Mouse (Mus musculus) MEL (cell line): Measurements from ENCODE around the gene Ttc16. TPM values are rescaled to one million over a fixed set of nuclear protein-coding genes. Genes with fewer than 3 reads are reported as not detected.

Source experiments
- DNase-seq: peaks from one replicate; pipeline ENCODE4 v3.0.0; 2011; ENCODE audit warnings: low read depth, low spot score
- H3K27ac ChIP-seq: 2 replicates; pipeline ENCODE4 v1.5.1; 2012; ENCODE audit warnings: low read depth, mild to moderate bottlenecking, control low read depth, low read length, moderate library complexity; ENCODE audit not compliant: control insufficient read depth
- H3K27me3 ChIP-seq, 2 experiments: fragments of 150-350 bp in 1 of 2; sonication (generic) in 1 of 2; 2 replicates each; pipeline ENCODE4 v1.6.1; 2012; ENCODE audit warnings: low read length in 2 of 2, mild to moderate bottlenecking in 2 of 2, improper control_type of control experiment in 1 of 2, moderate library complexity in 1 of 2; ENCODE audit not compliant: insufficient read depth in 2 of 2, control insufficient read depth in 1 of 2
- H3K36me3 ChIP-seq, 2 experiments: 2 replicates each; pipeline ENCODE4 v1.6.1; 2012 to 2014; ENCODE audit warnings: low read length in 2 of 2, improper control_type of control experiment in 1 of 2, inconsistent platforms in 1 of 2, mild to moderate bottlenecking in 1 of 2; ENCODE audit not compliant: insufficient read depth in 2 of 2, control insufficient read depth in 1 of 2
- H3K4me1 ChIP-seq, 2 experiments: fragments of 150-350 bp in 1 of 2; sonication (generic) in 1 of 2; 2 replicates each; pipeline ENCODE4 v1.6.1; 2012; ENCODE audit warnings: low read length in 2 of 2, improper control_type of control experiment in 1 of 2, mild to moderate bottlenecking in 1 of 2; ENCODE audit not compliant: insufficient read depth in 2 of 2, control insufficient read depth in 1 of 2
- H3K4me3 ChIP-seq, 2 experiments: fragments of 150-350 bp in 1 of 2; sonication (generic) in 1 of 2; 2 replicates each; pipeline ENCODE4 v1.5.1; 2012; ENCODE audit warnings: low read depth in 2 of 2, low read length in 2 of 2, mild to moderate bottlenecking in 2 of 2, moderate library complexity in 2 of 2, control low read depth in 1 of 2, improper control_type of control experiment in 1 of 2; ENCODE audit not compliant: control insufficient read depth in 1 of 2, insufficient read depth in 1 of 2
- H3K79me2 ChIP-seq: 2 replicates; pipeline ENCODE4 v1.6.1; 2012; ENCODE audit warnings: mild to moderate bottlenecking, low read length, moderate library complexity; ENCODE audit not compliant: control insufficient read depth, poor library complexity, insufficient read depth
- H3K9ac ChIP-seq: 2 replicates; pipeline ENCODE4 v1.6.1; 2012; ENCODE audit warnings: low read depth, mild to moderate bottlenecking, control low read depth, low read length, moderate library complexity; ENCODE audit not compliant: control insufficient read depth, poor library complexity, severe bottlenecking
- H3K9me3 ChIP-seq: fragments of 150-350 bp; sonication (generic); replicated peaks from 2 replicates; pipeline ENCODE4 v1.6.1; 2012; ENCODE audit warnings: mild to moderate bottlenecking, low read length, improper control_type of control experiment, moderate library complexity; ENCODE audit not compliant: insufficient read depth
- BHLHE40 ChIP-seq: IDR thresholded peaks from 2 replicates; pipeline ENCODE4 v1.6.1; 2012; ENCODE audit warnings: low read depth, mild to moderate bottlenecking, inconsistent platforms, low read length, improper control_type of control experiment, borderline replicate concordance
- CHD2 ChIP-seq: IDR thresholded peaks from 2 replicates; pipeline ENCODE4 v1.6.1; 2011; ENCODE audit warnings: low read length, improper control_type of control experiment
- E2F4 ChIP-seq: IDR thresholded peaks from 2 replicates; pipeline ENCODE4 v1.6.1; 2011; ENCODE audit warnings: low read depth, low read length, improper control_type of control experiment, borderline replicate concordance
- ELF1 ChIP-seq: IDR thresholded peaks from 2 replicates; pipeline ENCODE4 v1.6.1; 2014; ENCODE audit warnings: low read depth, mild to moderate bottlenecking, inconsistent platforms, low read length, improper control_type of control experiment, moderate library complexity
- GABPA ChIP-seq: IDR thresholded peaks from 2 replicates; pipeline ENCODE4 v1.6.1; 2012; ENCODE audit warnings: low read depth, mild to moderate bottlenecking, inconsistent platforms, low read length, improper control_type of control experiment, moderate library complexity
- GATA1 ChIP-seq: IDR thresholded peaks from 2 replicates; pipeline ENCODE4 v1.6.1; 2011; ENCODE audit warnings: low read depth, low read length, improper control_type of control experiment
- HCFC1 ChIP-seq: IDR thresholded peaks from 2 replicates; pipeline ENCODE4 v1.6.1; 2012; ENCODE audit warnings: low read depth, mild to moderate bottlenecking, inconsistent platforms, low read length, improper control_type of control experiment, moderate library complexity
- JUND ChIP-seq: IDR thresholded peaks from 2 replicates; pipeline ENCODE4 v1.6.1; 2011; ENCODE audit warnings: low read depth, mild to moderate bottlenecking, improper control_type of control experiment, low read length
- MEF2A ChIP-seq: IDR thresholded peaks from 2 replicates; pipeline ENCODE4 v1.6.1; 2014; ENCODE audit warnings: low read depth, mild to moderate bottlenecking, inconsistent platforms, low read length, improper control_type of control experiment; ENCODE audit not compliant: poor library complexity, insufficient replicate concordance, severe bottlenecking; ENCODE audit errors: extremely low read depth
- MXI1 ChIP-seq: IDR thresholded peaks from 2 replicates; pipeline ENCODE4 v1.6.1; 2011; ENCODE audit warnings: mild to moderate bottlenecking, low read depth, low read length, improper control_type of control experiment
- MYC ChIP-seq: IDR thresholded peaks from 2 replicates; pipeline ENCODE4 v1.6.1; 2011; ENCODE audit warnings: low read depth, mild to moderate bottlenecking, low read length, improper control_type of control experiment, moderate library complexity
- NELFE ChIP-seq: IDR thresholded peaks from 2 replicates; pipeline ENCODE4 v1.6.1; 2011; ENCODE audit warnings: low read depth, low read length, improper control_type of control experiment
- POLR2A ChIP-seq, 2 experiments: IDR thresholded peaks; 2 replicates each; pipeline ENCODE4 v1.6.1; 2011 to 2012; ENCODE audit warnings: low read length in 2 of 2, mild to moderate bottlenecking in 2 of 2, control low read depth in 1 of 2, improper control_type of control experiment in 1 of 2, low read depth in 1 of 2, moderate library complexity in 1 of 2; ENCODE audit not compliant: control insufficient read depth in 1 of 2, insufficient read depth in 1 of 2, poor library complexity in 1 of 2
- POLR2AphosphoS5 ChIP-seq: IDR thresholded peaks from 2 replicates; pipeline ENCODE4 v1.6.1; 2012; ENCODE audit warnings: low read depth, borderline replicate concordance, mild to moderate bottlenecking, inconsistent platforms, low read length, moderate library complexity, mixed read lengths
- RAD21 ChIP-seq: IDR thresholded peaks from 2 replicates; pipeline ENCODE4 v1.6.1; 2011; ENCODE audit warnings: mild to moderate bottlenecking, low read depth, low read length, improper control_type of control experiment
- SMC3 ChIP-seq: IDR thresholded peaks from 2 replicates; pipeline ENCODE4 v1.6.1; 2011; ENCODE audit warnings: low read depth, low read length, improper control_type of control experiment
- TAL1 ChIP-seq: IDR thresholded peaks from 2 replicates; pipeline ENCODE4 v1.6.1; 2012; ENCODE audit warnings: mild to moderate bottlenecking, inconsistent platforms, low read length, moderate library complexity, mixed read lengths
- TBP ChIP-seq: IDR thresholded peaks from 2 replicates; pipeline ENCODE4 v1.8.0; 2011; ENCODE audit warnings: low read depth, low read length, improper control_type of control experiment
- UBTF ChIP-seq: IDR thresholded peaks from 2 replicates; pipeline ENCODE4 v1.6.1; 2012; ENCODE audit warnings: low read depth, mild to moderate bottlenecking, inconsistent platforms, low read length, improper control_type of control experiment, moderate library complexity, borderline replicate concordance; ENCODE audit not compliant: insufficient read depth
- USF1 ChIP-seq: IDR thresholded peaks from 2 replicates; pipeline ENCODE4 v1.6.1; 2014; ENCODE audit warnings: low read depth, mild to moderate bottlenecking, inconsistent platforms, low read length, improper control_type of control experiment, moderate library complexity
- USF2 ChIP-seq, 2 experiments: IDR thresholded peaks; 2 replicates each; pipeline ENCODE4 v1.6.1; 2011 to 2012; ENCODE audit warnings: improper control_type of control experiment in 2 of 2, low read length in 2 of 2, borderline replicate concordance in 1 of 2, inconsistent platforms in 1 of 2, low read depth in 1 of 2, mild to moderate bottlenecking in 1 of 2; ENCODE audit not compliant: insufficient read depth in 1 of 2
- ZC3H11A ChIP-seq: IDR thresholded peaks from 2 replicates; pipeline ENCODE4 v1.6.1; 2012; ENCODE audit warnings: low read depth, mild to moderate bottlenecking, inconsistent platforms, low read length, improper control_type of control experiment
- ZMIZ1 ChIP-seq: IDR thresholded peaks from 2 replicates; pipeline ENCODE4 v1.6.1; 2012; ENCODE audit warnings: low read depth, mild to moderate bottlenecking, inconsistent platforms, low read length, improper control_type of control experiment, moderate library complexity
- polyA plus RNA-seq, 2 experiments: library from polyadenylated mRNA; stranded (reverse) in 1 of 2; unstranded in 1 of 2; fragments of >175 nt in 1 of 2; fragments of >200 nt in 1 of 2; gene quantifications; 2 replicates each; pipeline versions ENCODE4 v1.2.1 to v1.2.4; 2012; ENCODE audit warnings: low replicate concordance in 2 of 2, low read depth in 1 of 2; ENCODE audit not compliant: insufficient read length in 2 of 2, insufficient read depth in 1 of 2, missing spikeins in 1 of 2
- total RNA-seq: library from RNA; depleted of rRNA; stranded (reverse); fragments of 300-350 nt; gene quantifications from 2 replicates; pipeline ENCODE4 v1.2.3, GENCODE M21; 2012

Gene Ttc16
- total and polyA plus RNA-seq, 3 experiments: 0.35 to 0.69 TPM; not detected in 1

GRCm38 (mm10) chr2:32731911-32732310 is 43.5 kb downstream of the Ttc16 start:
- H3K79me2 ChIP-seq: no peaks in the 10 kb centered on the region
- DNase-seq: no peak
- H3K4me3 ChIP-seq: no peak overlapping the region
- no peaks in the 10 kb centered on the region for H3K36me3 ChIP-seq
- H3K27me3 ChIP-seq: no peaks in the 10 kb centered on the region; a peak in 1 of 4 replicates
- TF ChIP-seq NELFE (no peak), GATA1 (no peak), USF1 (no peak), ZMIZ1 (no peak), HCFC1 (no peak)
- TF ChIP-seq, all 39 proteins: peak for 0
- H3K9me3 ChIP-seq: no peaks in the 10 kb centered on the region
- H3K4me1 ChIP-seq: peaks cover 0 to 3% of the 10 kb centered on the region in 2 experiments; a peak in 1 of 4 replicates
- H3K9ac ChIP-seq: no peak overlapping the region
- H3K27ac ChIP-seq: no peak overlapping the region

GRCm38 (mm10) chr2:32730854-32731253 is 44.6 kb downstream of the Ttc16 start:
- no peaks in the 10 kb centered on the region for H3K9me3 ChIP-seq
- no peaks in the 10 kb centered on the region for H3K79me2 ChIP-seq
- H3K27me3 ChIP-seq: no peaks in the 10 kb centered on the region; a peak in 1 of 4 replicates
- no peak overlapping the region for H3K9ac ChIP-seq
- DNase-seq: no peak
- H3K4me1 ChIP-seq: peaks cover 0 to 3% of the 10 kb centered on the region in 2 experiments; a peak in 1 of 4 replicates
- H3K36me3 ChIP-seq: no peaks in the 10 kb centered on the region
- H3K4me3 ChIP-seq: no peak overlapping the region
- TF ChIP-seq ZC3H11A (no peak), BHLHE40 (no peak), POLR2A (IDR thresholded peaks at IDR 0.05; ENCODE audit: control insufficient read depth in 1 of 2, insufficient read depth in 1 of 2, low read depth in 1 of 2, low read length in 2 of 2, poor library complexity in 1 of 2) (no peak), TBP (no peak), MEF2A (no peak), NELFE (no peak), GABPA (no peak), USF2 (IDR thresholded peaks at IDR 0.05; ENCODE audit: borderline replicate concordance in 1 of 2, insufficient read depth in 1 of 2, low read depth in 1 of 2, low read length in 2 of 2) (no peak), RAD21 (no peak), CHD2 (no peak), SMC3 (no peak), MYC (no peak), HCFC1 (no peak), TAL1 (no peak), UBTF (no peak), E2F4 (no peak), JUND (no peak), ELF1 (no peak), MXI1 (no peak), POLR2AphosphoS5 (no peak)
- H3K27ac ChIP-seq: no peak overlapping the region
